Mouse (Mus musculus) cerebellum, postnatal 25 days (tissue): ENCODE measurements at regions not wholly inside any gene's neighbourhood (a gene's known extent, or its start where the extent isn't known, plus 50 kb on each side); places are given as distances from the start of the nearest gene placed in this dataset.

ENCODE experiments used
- DNase-seq, 2 experiments: peaks; one replicate each; pipeline ENCODE4 v3.0.0; 2021; ENCODE audit warnings: mixed read lengths in 2 of 2

GRCm38 (mm10) chr14:110276192-110276591, 478.8 kb downstream of the Slitrk6 start:
- no peak for DNase-seq

GRCm38 (mm10) chr14:110271270-110271669, 483.7 kb downstream of the Slitrk6 start:
- DNase-seq: no peak

GRCm38 (mm10) chr14:110244466-110244865, 510.5 kb downstream of the Slitrk6 start:
- peak in 1 of 2 experiments; percentile 4 for DNase-seq

GRCm38 (mm10) chr14:110243549-110243948, 511.4 kb downstream of the Slitrk6 start:
- DNase-seq: no peak

GRCm38 (mm10) chr14:110238800-110239199, 516.1 kb downstream of the Slitrk6 start:
- no peak for DNase-seq

- no peak for DNase-seq
Measured at GRCm38 (mm10) chr14:110224678-110225446, 530.1 kb downstream of the Slitrk6 start.

GRCm38 (mm10) chr14:110190987-110191607, 563.9 kb downstream of the Slitrk6 start:
- DNase-seq: no peak

GRCm38 (mm10) chr14:110190471-110190870, 564.5 kb downstream of the Slitrk6 start:
- DNase-seq: no peak

GRCm38 (mm10) chr14:110179166-110179565, 575.8 kb downstream of the Slitrk6 start:
- DNase-seq: no peak

GRCm38 (mm10) chr14:110171162-110172117, 583.5 kb downstream of the Slitrk6 start:
- DNase-seq: no peak

GRCm38 (mm10) chr14:110168632-110169031, 586.3 kb downstream of the Slitrk6 start:
- no peak for DNase-seq

- no peak for DNase-seq
Measured at GRCm38 (mm10) chr14:110128265-110128664, 626.7 kb downstream of the Slitrk6 start.

GRCm38 (mm10) chr14:110125936-110126710, 628.8 kb downstream of the Slitrk6 start:
- no peak for DNase-seq

GRCm38 (mm10) chr14:110122710-110123109, 632.2 kb downstream of the Slitrk6 start:
- DNase-seq: no peak

GRCm38 (mm10) chr14:110115578-110115977, 639.4 kb downstream of the Slitrk6 start:
- DNase-seq: no peak

- no peak for DNase-seq
Measured at GRCm38 (mm10) chr14:110100852-110101251, 654.1 kb downstream of the Slitrk6 start.

GRCm38 (mm10) chr14:110078351-110078750, 676.6 kb downstream of the Slitrk6 start:
- no peak for DNase-seq

GRCm38 (mm10) chr14:110047748-110048147, 707.2 kb downstream of the Slitrk6 start:
- DNase-seq: no peak

GRCm38 (mm10) chr14:110043211-110043610, 711.7 kb downstream of the Slitrk6 start:
- DNase-seq: no peak

- DNase-seq: no peak
Measured at GRCm38 (mm10) chr14:110021812-110022211, 733.1 kb downstream of the Slitrk6 start.

GRCm38 (mm10) chr14:110015126-110015525, 739.8 kb downstream of the Slitrk6 start:
- no peak for DNase-seq

- DNase-seq: no peak
Measured at GRCm38 (mm10) chr14:110013229-110013628, 741.7 kb downstream of the Slitrk6 start.
